Mouse (Mus musculus): ENCODE data around the gene Chrng. TPM values are rescaled to one million over a fixed set of nuclear protein-coding genes. Genes with fewer than 3 reads are reported as not detected.

Chrng gene
- total RNA-seq, 4 experiments from 2014 or later: not detected

- DNase-seq (ENCODE audit: low spot score in 2 of 2): no peak
Measured at GRCm38 (mm10) chr1:87198119-87199065, 6.1 kb upstream of the Chrng start.

- no peak for DNase-seq (ENCODE audit: low spot score in 2 of 2)
Measured at GRCm38 (mm10) chr1:87200811-87201210, 3.6 kb upstream of the Chrng start.

DNA sequence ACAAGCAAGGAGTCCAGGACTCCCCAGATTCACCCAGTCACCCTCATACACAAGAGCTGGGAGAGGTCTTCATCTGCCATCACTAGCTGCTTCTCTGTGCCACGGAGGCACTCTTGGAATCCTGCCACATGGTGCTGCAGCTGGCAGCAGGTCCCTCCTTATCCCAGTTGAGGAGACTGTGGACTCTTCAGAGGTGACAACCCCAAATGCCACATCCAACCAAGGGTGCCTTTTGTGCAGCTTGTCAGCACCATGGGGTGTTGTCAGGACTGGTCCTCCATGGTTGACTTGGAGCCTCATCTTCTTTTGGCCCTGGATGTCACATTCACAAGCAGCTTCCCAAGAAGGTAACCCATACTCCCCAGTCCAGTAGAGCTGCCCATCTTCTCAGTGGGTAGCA is 2.6 kb upstream of the Chrng start:
- DNase-seq (ENCODE audit: low spot score in 2 of 2): no peak

- no peak for DNase-seq (ENCODE audit: low spot score in 2 of 2)
Measured at GRCm38 (mm10) chr1:87203779-87204178, 678 bp upstream of the Chrng start.

DNA sequence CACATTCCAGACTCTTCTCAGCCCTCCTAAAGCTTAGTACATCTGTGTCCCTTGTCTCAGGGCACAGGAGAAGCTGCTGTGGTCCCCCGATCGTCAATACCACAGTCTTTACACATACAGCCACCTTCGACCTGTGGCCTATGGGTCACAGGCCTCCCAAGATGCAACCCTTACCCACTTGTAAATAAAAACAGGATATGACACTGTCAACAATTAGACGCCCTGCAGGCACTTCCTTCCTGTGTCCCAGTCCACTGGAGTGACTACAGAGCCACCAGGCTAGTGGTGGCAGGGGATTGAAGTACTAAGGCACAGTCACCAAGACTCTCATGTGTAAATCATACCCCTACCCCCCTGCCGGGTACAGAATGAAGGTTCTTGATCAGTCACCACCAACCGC is 581 bp downstream of the Chrng start:
- DNase-seq (ENCODE audit: low spot score in 2 of 2): no peak

DNA sequence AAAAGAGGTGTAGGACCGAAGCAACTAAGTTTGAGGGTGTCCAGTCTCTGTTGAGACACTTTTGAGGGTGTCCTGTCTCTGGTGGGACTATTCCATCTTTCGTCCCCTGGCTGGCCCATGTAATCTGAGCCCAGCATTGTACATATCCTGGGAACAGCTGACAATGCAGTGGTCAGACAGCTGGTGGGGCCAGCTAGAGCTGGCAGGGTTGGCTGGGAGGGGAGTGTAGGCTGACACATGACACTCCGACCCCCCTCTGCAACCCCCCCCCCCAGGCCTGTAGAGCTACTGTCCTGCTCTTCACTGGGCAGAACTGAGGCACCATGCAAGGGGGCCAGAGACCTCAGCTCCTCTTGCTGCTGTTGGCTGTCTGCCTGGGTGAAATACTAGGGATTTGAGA is 1.0 kb downstream of the Chrng start:
- no peak for DNase-seq (ENCODE audit: low spot score in 2 of 2)

DNA sequence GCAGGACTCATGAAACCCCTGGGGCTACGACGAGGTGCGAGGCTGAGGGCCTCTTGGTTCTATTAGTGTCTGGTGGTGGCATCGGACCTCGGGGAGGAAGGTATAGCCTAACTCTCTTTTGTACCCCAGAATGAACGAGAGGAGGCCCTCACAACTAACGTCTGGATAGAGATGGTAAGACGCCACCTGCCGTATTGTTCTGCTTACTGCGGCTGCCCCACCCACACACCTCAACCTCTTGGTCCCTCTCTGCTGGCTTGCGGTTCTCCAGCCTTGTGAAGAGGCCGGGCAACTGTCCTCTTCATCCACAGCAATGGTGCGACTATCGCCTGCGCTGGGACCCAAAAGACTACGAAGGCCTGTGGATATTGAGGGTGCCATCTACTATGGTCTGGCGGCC is 1.9 kb downstream of the Chrng start:
- DNase-seq (ENCODE audit: low spot score in 2 of 2): no peak

GRCm38 (mm10) chr1:87211431-87211830 is 7.0 kb downstream of the Chrng start:
- DNase-seq (ENCODE audit: low spot score in 2 of 2): no peak

DNA sequence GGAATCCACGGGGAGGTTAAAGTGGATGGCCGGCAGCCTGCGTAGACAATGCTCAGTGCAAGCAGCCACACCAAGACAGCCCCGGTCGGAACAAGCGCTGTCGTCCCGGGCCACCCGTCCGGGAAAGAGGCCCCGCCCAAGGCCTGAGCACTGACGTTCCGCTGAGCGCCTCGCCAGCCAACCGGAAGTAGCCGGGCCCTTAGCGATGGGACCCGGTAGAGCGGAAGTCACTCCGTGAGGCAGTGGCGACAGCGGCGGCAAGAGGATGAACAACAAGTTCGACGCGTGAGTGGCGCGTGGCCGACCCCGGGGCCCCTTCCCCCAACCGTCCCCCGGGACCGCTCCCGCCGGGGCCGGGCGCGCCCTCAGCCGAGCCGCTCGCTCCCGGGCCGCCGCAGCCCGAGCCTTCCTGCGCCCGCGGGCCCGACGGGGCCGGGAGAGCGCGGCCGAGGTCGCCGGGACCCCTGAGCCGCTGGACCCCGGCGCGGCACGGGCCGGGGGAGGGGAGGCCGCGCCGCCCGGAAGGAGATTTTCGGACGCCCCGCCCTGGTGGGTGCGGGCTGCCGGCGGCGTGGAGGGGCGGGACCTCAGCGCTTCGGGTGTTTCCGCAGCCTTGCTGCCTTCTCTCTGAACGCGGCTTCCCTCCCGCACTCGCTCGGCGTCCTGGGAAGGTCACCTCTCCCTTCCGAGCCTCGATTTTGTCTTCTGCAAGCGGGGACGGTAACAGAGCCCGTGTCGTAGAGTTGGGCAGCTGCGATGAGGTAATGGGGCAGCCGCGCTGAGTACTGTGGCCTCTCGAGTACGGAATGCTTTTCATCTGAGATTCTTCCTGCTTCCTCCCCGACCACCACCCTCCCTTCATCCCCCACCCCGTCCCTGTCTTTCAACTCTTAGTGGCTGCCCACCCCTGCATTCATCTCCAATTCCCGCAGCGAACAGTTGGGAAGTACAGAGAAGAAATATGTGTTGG is 9.6 kb downstream of the Chrng start, which contains the start of gene Eif4e2:
Eif4e2 (plus strand) TSS at position 180 of the 970 bp plus-strand sequence.
- peak; percentile 89 to 92 for DNase-seq (ENCODE audit: low spot score in 2 of 2)

GRCm38 (mm10) chr1:87214748-87215147 is 10.3 kb downstream of the Chrng start:
- no peak for DNase-seq (ENCODE audit: low spot score in 2 of 2)

- no peak for DNase-seq (ENCODE audit: low spot score in 2 of 2)
Measured at GRCm38 (mm10) chr1:87217938-87218337, 13.5 kb downstream of the Chrng start.

- DNase-seq (ENCODE audit: low spot score in 2 of 2): no peak
Measured at GRCm38 (mm10) chr1:87225739-87226138, 21.3 kb downstream of the Chrng start.

DNA sequence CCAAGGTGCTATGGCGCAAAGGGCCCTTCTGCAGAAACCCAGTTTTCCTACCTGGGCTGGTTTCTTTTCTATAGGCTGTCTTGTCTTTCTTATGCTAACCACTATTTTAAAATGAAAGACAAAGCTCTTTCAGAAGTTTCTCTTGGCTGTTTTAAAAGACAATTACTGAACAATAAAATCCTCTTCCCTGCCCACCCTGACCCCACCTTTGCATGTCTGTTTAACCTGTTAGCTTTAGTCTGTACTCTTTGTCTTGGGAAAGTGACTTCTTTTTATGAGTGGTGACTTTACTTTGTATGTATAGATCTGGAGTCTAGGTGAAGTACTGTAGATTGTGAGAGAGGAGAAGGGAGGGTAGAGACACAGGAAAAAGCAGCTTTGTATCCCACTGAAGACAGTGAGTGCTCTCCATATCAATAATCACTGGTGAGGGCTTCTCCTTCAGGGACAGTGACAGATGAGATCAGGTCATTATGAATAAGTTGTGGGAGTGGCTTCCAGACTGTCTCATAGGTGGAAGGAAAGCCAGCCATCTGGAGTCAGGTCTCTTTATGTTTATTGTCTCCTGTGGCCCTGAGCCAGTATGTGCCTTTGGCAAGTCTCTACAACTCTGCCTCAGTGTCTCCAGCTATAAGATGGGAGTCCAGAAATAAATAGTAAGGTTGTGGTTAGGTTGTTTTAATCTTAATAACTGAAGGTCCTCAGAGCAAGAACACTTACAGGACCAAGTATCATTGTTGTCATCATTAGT is 22.1 kb downstream of the Chrng start:
- DNase-seq (ENCODE audit: low spot score in 2 of 2): no peak

DNA sequence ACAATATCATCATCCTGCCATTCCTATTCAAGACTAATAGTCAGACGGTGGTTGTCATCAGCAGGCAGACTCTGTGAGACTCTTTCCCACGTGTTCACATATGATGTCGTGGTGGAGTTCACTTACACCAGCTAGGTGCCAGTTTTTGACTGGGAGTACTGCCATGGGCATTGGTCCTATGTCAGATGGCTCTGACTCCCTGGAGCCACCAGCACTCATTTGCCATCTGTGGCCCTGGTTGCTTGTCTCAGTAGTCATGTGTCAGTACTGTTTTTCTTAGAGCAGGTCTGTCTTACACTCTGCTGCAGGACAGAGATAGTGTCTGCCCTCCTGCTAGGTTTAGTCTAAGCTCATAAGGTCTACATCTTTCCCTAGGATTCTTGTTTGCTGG is 22.7 kb downstream of the Chrng start:
- no peak for DNase-seq (ENCODE audit: low spot score in 2 of 2)

- no peak for DNase-seq (ENCODE audit: low spot score in 2 of 2)
Measured at GRCm38 (mm10) chr1:87230606-87231005, 26.1 kb downstream of the Chrng start.

GRCm38 (mm10) chr1:87232197-87232596 is 27.7 kb downstream of the Chrng start:
- no peak for DNase-seq (ENCODE audit: low spot score in 2 of 2)

DNA sequence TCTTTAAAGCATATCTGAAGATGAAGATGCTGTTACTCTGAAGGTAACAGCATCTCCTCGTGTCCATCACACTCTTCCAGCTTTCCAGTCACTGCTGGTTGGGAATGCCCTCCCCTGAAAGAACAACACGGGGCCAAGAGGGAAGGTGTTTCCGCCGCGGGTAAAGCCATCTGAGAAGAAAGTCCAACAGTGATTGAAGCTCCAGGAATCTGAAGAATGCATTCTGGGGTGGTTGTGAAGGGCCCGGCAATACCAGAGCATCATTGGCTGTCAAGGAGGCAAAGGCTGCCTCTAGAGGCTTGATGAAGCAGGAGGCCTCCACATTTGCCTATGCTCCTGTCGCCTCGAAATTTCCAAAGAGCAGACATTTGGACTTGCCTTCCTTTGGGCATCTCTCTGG is 34.6 kb downstream of the Chrng start:
- DNase-seq (ENCODE audit: low spot score in 2 of 2): no peak

DNA sequence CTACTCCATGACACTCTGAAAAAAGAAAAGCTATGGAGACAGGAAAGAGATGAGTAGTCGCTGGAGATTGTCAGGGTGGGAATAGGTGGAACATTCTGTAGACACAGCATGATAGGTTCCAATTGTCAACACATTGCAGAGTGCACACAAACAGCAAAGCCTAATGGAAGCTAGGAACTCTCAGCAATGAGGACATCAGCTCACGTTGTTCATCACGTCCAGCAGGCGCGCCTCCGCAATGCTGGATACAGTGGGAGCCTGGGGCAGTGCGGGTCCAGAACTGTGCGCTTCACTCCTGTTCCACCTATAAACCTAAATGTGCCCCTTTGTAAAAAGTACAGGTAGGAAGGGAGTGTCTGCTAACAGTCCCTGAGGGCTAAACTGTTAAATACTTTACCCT is 38.6 kb downstream of the Chrng start:
- no peak for DNase-seq (ENCODE audit: low spot score in 2 of 2)

DNA sequence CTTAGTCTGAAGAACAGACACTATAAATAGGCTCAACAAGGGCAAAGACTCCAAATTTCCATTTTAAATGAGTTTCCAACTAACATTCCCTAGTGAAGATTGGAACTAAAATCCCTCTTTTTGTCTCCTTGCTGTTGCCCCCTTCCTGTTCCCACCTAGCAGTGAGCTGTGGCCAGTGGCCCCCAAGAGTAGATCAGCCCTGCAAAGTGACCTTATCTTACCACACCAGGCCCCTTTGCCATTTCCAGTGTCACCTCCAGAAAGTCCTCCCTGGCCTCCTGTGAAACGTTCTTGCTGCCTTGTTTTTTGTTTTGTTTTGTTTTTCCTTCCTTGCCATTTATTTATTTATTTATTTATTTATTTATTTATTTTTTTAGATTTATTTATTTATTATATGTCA is 41.0 kb downstream of the Chrng start:
- no peak for DNase-seq (ENCODE audit: low spot score in 2 of 2)

- peak; percentile 55 to 80 for DNase-seq (ENCODE audit: low spot score in 2 of 2)
Measured at GRCm38 (mm10) chr1:87245929-87246815, 41.7 kb downstream of the Chrng start.
